Mouse (Mus musculus) E14TG2a.4 (cell line): ENCODE results near the gene Nop9.
A peak's percentile ranks its signal among the peaks of the same experiment; 100 is the strongest.

Experiments
- H3K27me3 ChIP-seq: 2 replicates; pipeline ENCODE4 v1.6.1; 2014; ENCODE audit warnings: low read length, control low read depth; ENCODE audit not compliant: insufficient read depth
- H3K36me3 ChIP-seq: 2 replicates; pipeline ENCODE4 v1.6.1; 2014; ENCODE audit warnings: low read length, control low read depth; ENCODE audit not compliant: insufficient read depth
- H3K4me1 ChIP-seq: replicated peaks from 2 replicates; pipeline ENCODE4 v1.6.1; 2014; ENCODE audit warnings: low read depth, low read length, control low read depth
- H3K4me3 ChIP-seq: replicated peaks from 2 replicates; pipeline ENCODE4 v1.5.1; 2014; ENCODE audit warnings: mild to moderate bottlenecking, low read length
- H3K9me3 ChIP-seq: 2 replicates; pipeline ENCODE4 v1.6.1; 2014; ENCODE audit warnings: low read length, control low read depth
- CTCF ChIP-seq: conservative IDR thresholded peaks from 2 replicates; pipeline ENCODE4 v1.5.1; 2014; ENCODE audit warnings: low read length
- NANOG ChIP-seq: IDR thresholded peaks from 2 replicates; pipeline ENCODE4 v1.6.1; 2014; ENCODE audit warnings: borderline replicate concordance, low read length, mixed read lengths
- POU5F1 ChIP-seq: IDR thresholded peaks from 2 replicates; pipeline ENCODE4 v1.6.1; 2014; ENCODE audit warnings: low read length, borderline replicate concordance

The Nop9 gene

GRCm38 (mm10) chr14:55782361-55782960, 37.0 kb downstream of the Nop9 start:
- peaks cover 20% of the 10 kb centered on the region for H3K36me3 ChIP-seq
- no peak for TF ChIP-seq POU5F1
- no peak for TF ChIP-seq NANOG
- TF ChIP-seq CTCF = no peak
- no peak overlapping the region for H3K4me3 ChIP-seq
- no peaks in the 10 kb centered on the region for H3K9me3 ChIP-seq
- peaks cover 90% of the 10 kb centered on the region for H3K27me3 ChIP-seq
- H3K4me1 ChIP-seq = peaks cover 47% of the 10 kb centered on the region

GRCm38 (mm10) chr14:55783171-55783957, 37.9 kb downstream of the Nop9 start:
- Histone ChIP-seq H3K36me3 (peaks cover 20% of the 10 kb centered on the region), H3K9me3 (no peaks in the 10 kb centered on the region), H3K4me3 (peak overlapping the region; percentile 66), H3K4me1 (peaks cover 53% of the 10 kb centered on the region), H3K27me3 (peaks cover 90% of the 10 kb centered on the region)
- no peak for TF ChIP-seq NANOG
- no peak for TF ChIP-seq POU5F1
- TF ChIP-seq CTCF = no peak

GRCm38 (mm10) chr14:55783958-55784235, 38.4 kb downstream of the Nop9 start, which contains the start of gene Adcy4:
TSS of gene Adcy4 (minus strand) at chr14:55784095.
- TF ChIP-seq NANOG (no peak), CTCF (no peak), POU5F1 (no peak)
- Histone ChIP-seq H3K4me3 (peak within 1 kb of the TSS; percentile 66), H3K27me3 (peaks cover 91% of the 10 kb centered on the region), H3K36me3 (peaks cover 20% of the 10 kb centered on the region), H3K4me1 (peaks cover 53% of the 10 kb centered on the region), H3K9me3 (no peaks in the 10 kb centered on the region)

GRCm38 (mm10) chr14:55785195-55785594, 39.7 kb downstream of the Nop9 start:
- H3K4me1 ChIP-seq = peaks cover 46% of the 10 kb centered on the region
- H3K27me3 ChIP-seq = peaks cover 94% of the 10 kb centered on the region
- no peak for TF ChIP-seq POU5F1
- TF ChIP-seq CTCF = peak; percentile 46
- H3K36me3 ChIP-seq = peaks cover 20% of the 10 kb centered on the region
- no peaks in the 10 kb centered on the region for H3K9me3 ChIP-seq
- no peak overlapping the region for H3K4me3 ChIP-seq

- TF ChIP-seq NANOG = no peak
- TF ChIP-seq CTCF = no peak
- TF ChIP-seq POU5F1 = no peak
- H3K4me1 ChIP-seq = peaks cover 33% of the 10 kb centered on the region
- H3K36me3 ChIP-seq = peaks cover 20% of the 10 kb centered on the region
- no peaks in the 10 kb centered on the region for H3K9me3 ChIP-seq
- peak overlapping the region; percentile 78 for H3K4me3 ChIP-seq
- peaks cover 84% of the 10 kb centered on the region for H3K27me3 ChIP-seq
Measured at GRCm38 (mm10) chr14:55787731-55788130, 42.2 kb downstream of the Nop9 start.

- TF ChIP-seq NANOG (0 out of 2 replicates have a peak, but pooled peaks have one; percentile 33), CTCF (0 out of 2 replicates have a peak, but pooled peaks have one; percentile 14), POU5F1 (no peak)
- H3K36me3 ChIP-seq = peaks cover 20% of the 10 kb centered on the region
- peak within 1 kb of the TSS; percentile 78 for H3K4me3 ChIP-seq
- peaks cover 77% of the 10 kb centered on the region for H3K27me3 ChIP-seq
- H3K4me1 ChIP-seq = peaks cover 25% of the 10 kb centered on the region
- no peaks in the 10 kb centered on the region for H3K9me3 ChIP-seq
Measured at GRCm38 (mm10) chr14:55788256-55789050, 43.0 kb downstream of the Nop9 start, which contains the start of gene Ripk3. TSS of gene Ripk3 (minus strand) at chr14:55788865.

GRCm38 (mm10) chr14:55793461-55793860, 48.0 kb downstream of the Nop9 start:
- H3K4me3 ChIP-seq = no peak overlapping the region
- H3K4me1 ChIP-seq = peaks cover 6% of the 10 kb centered on the region
- H3K36me3 ChIP-seq = no peaks in the 10 kb centered on the region
- H3K27me3 ChIP-seq = peaks cover 27% of the 10 kb centered on the region
- peaks cover 32% of the 10 kb centered on the region for H3K9me3 ChIP-seq
- no peak for TF ChIP-seq NANOG
- no peak for TF ChIP-seq POU5F1

- peaks cover 1% of the 10 kb centered on the region for H3K4me1 ChIP-seq
- H3K27me3 ChIP-seq = peaks cover 22% of the 10 kb centered on the region
- no peak overlapping the region for H3K4me3 ChIP-seq
- H3K36me3 ChIP-seq = no peaks in the 10 kb centered on the region
- H3K9me3 ChIP-seq = peaks cover 32% of the 10 kb centered on the region
- TF ChIP-seq NANOG = no peak
Measured at GRCm38 (mm10) chr14:55793946-55794345, 48.5 kb downstream of the Nop9 start.
